Mouse (Mus musculus): ENCODE measurements around the gene Hc.

GRCm38 (mm10) chr2:35044956-35045355 is 16.3 kb downstream of the Hc start:
- peak; percentile 57; the same call in 1 of the 2 replicates for TF ChIP-seq CTCF (IDR thresholded peaks at IDR 0.05; ENCODE audit: borderline replicate concordance, extremely low read depth, insufficient read depth, insufficient read length)
- TF ChIP-seq POLR2A (IDR thresholded peaks at IDR 0.05; ENCODE audit: borderline replicate concordance, extremely low read depth, insufficient read depth, insufficient read length, poor library complexity, severe bottlenecking): no peak

All from brain, embryonic 14.5 days (tissue).